Mouse (Mus musculus) ES-Bruce4 (cell line): ENCODE measurements around the gene Hivep3. TPM values are rescaled to one million over a fixed set of nuclear protein-coding genes. Genes with fewer than 3 reads are reported as not detected.

Experiments
- H3K27ac ChIP-seq: 2 replicates; pipeline ENCODE4 v1.5.1; 2012; ENCODE audit warnings: low read length, inconsistent platforms; ENCODE audit not compliant: insufficient read depth
- H3K27me3 ChIP-seq: 2 replicates; pipeline ENCODE4 v1.6.1; 2012; ENCODE audit warnings: mild to moderate bottlenecking, low read length, inconsistent platforms; ENCODE audit not compliant: control insufficient read depth, poor library complexity, insufficient read depth, severe bottlenecking
- H3K36me3 ChIP-seq: 2 replicates; pipeline ENCODE4 v1.6.1; 2012; ENCODE audit warnings: inconsistent platforms, mild to moderate bottlenecking, low read length, moderate library complexity; ENCODE audit not compliant: control insufficient read depth, poor library complexity, insufficient read depth, severe bottlenecking
- H3K4me1 ChIP-seq: one replicate; pipeline ENCODE4 v1.8.1; 2011; ENCODE audit warnings: low read length; ENCODE audit not compliant: control insufficient read depth, insufficient read depth
- H3K4me3 ChIP-seq: 2 replicates; pipeline ENCODE4 v1.5.1; 2011; ENCODE audit warnings: low read depth, mild to moderate bottlenecking, low read length
- H3K9ac ChIP-seq: 2 replicates; pipeline ENCODE4 v1.6.1; 2012; ENCODE audit warnings: low read depth, mild to moderate bottlenecking, inconsistent platforms; ENCODE audit not compliant: poor library complexity, severe bottlenecking
- H3K9me3 ChIP-seq: replicated peaks from 2 replicates; pipeline ENCODE4 v1.6.1; 2012; ENCODE audit warnings: mild to moderate bottlenecking, low read length, inconsistent platforms; ENCODE audit not compliant: control insufficient read depth, poor library complexity, insufficient read depth, severe bottlenecking
- CTCF ChIP-seq: IDR thresholded peaks from one replicate; pipeline ENCODE4 v1.8.1; 2011; ENCODE audit warnings: low read depth, low read length
- EP300 ChIP-seq: IDR thresholded peaks from 2 replicates; pipeline ENCODE4 v1.6.1; 2011; ENCODE audit warnings: low read depth, low read length; ENCODE audit not compliant: insufficient read depth
- POLR2A ChIP-seq: IDR thresholded peaks from one replicate; pipeline ENCODE4 v1.8.1; 2011; ENCODE audit warnings: low read length; ENCODE audit not compliant: insufficient read depth
- polyA plus RNA-seq: library from polyadenylated mRNA; stranded (reverse); fragments of >200 nt; gene quantifications from 2 replicates; pipeline ENCODE4 v1.2.4, GENCODE M21; 2011; ENCODE audit warnings: low read depth; ENCODE audit not compliant: missing spikeins, insufficient read depth, insufficient read length

Gene Hivep3
- polyA plus RNA-seq, 1 experiment, result 0.79 TPM

GRCm38 (mm10) chr4:120049857-120050256 lies 316.3 kb downstream of the Hivep3 start:
- no peak overlapping the region for H3K27ac ChIP-seq
- no peak overlapping the region for H3K4me3 ChIP-seq
- H3K27me3 ChIP-seq, result no peaks in the 10 kb centered on the region
- TF ChIP-seq POLR2A, result no peak
- no peak for TF ChIP-seq EP300
- no peak for TF ChIP-seq CTCF
- no peaks in the 10 kb centered on the region for H3K36me3 ChIP-seq
- no peak overlapping the region for H3K9ac ChIP-seq
- H3K4me1 ChIP-seq, result no peaks in the 10 kb centered on the region
- H3K9me3 ChIP-seq, result no peaks in the 10 kb centered on the region

GRCm38 (mm10) chr4:120052481-120052880 lies 318.9 kb downstream of the Hivep3 start:
- Histone ChIP-seq H3K27me3 (no peaks in the 10 kb centered on the region), H3K4me1 (no peaks in the 10 kb centered on the region)

DNA sequence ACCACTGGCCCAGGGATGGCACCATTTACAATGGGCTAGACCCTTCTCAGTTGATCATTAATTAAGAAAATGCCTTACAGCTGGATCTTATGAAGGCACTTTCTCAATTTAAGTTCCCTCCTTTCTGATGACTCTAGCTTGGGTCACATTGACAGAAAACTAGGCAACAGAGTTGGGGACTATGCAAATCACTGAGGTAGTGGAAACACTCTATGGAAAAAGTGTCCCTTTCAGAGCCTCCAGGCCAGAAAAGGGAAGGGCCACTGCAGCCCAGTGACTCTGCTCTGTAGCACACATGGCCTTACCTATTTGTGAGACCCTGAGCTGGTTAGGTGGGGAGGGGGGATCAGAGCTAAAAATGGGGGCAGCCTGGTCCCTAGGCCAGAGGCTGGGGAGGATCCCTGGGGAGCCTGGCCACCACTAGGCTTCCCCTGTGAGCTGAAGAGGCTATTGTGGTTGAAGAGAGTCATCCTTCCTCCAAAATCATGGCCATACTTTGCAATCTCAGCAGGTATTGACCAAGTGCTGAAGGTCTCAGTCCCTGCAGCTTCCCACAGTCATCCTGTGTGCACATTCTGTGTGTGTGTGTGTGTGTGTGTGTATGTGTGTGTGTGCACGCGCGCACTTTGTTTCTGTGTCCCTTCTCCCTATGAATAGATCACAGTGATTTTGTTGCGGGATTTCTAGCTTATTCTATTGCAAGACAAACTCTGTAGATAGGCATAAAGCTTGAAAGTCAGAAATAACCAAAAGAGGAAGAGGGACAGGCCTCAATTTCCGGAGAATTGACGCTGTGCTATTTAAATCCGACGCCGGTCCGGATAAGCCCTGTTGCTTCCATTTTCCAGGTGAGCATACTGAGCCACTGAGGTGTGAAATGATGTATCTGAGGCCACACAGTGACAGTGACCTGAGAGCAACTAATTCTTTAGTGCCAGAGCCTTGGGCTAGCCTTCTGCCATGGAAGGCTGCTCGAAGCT lies 319.7 kb downstream of the Hivep3 start:
- Histone ChIP-seq H3K9me3 (no peaks in the 10 kb centered on the region), H3K4me3 (no peak overlapping the region), H3K27me3 (no peaks in the 10 kb centered on the region), H3K4me1 (no peaks in the 10 kb centered on the region), H3K27ac (no peak overlapping the region), H3K9ac (no peak overlapping the region), H3K36me3 (no peaks in the 10 kb centered on the region)
- TF ChIP-seq POLR2A, result no peak
- TF ChIP-seq EP300, result no peak
- TF ChIP-seq CTCF, result no peak

More at GRCm38 (mm10) chr4:120052481-120052880, 318.9 kb downstream of the Hivep3 start:
- Histone ChIP-seq H3K27ac (no peak overlapping the region), H3K4me3 (no peak overlapping the region), H3K9me3 (no peaks in the 10 kb centered on the region), H3K9ac (no peak overlapping the region), H3K36me3 (no peaks in the 10 kb centered on the region)
- TF ChIP-seq CTCF, result no peak
- no peak for TF ChIP-seq POLR2A
- TF ChIP-seq EP300, result no peak

- Histone ChIP-seq H3K9ac (no peak overlapping the region), H3K9me3 (no peaks in the 10 kb centered on the region), H3K4me1 (no peaks in the 10 kb centered on the region), H3K27ac (no peak overlapping the region), H3K36me3 (no peaks in the 10 kb centered on the region), H3K27me3 (no peaks in the 10 kb centered on the region), H3K4me3 (no peak overlapping the region)
- TF ChIP-seq CTCF (no peak), EP300 (no peak), POLR2A (no peak)
Measured at GRCm38 (mm10) chr4:120054145-120054544, 320.6 kb downstream of the Hivep3 start.

GRCm38 (mm10) chr4:120056451-120056850 lies 322.9 kb downstream of the Hivep3 start:
- no peak overlapping the region for H3K4me3 ChIP-seq
- no peaks in the 10 kb centered on the region for H3K4me1 ChIP-seq
- no peak overlapping the region for H3K27ac ChIP-seq
- TF ChIP-seq CTCF (no peak), POLR2A (no peak), EP300 (no peak)
- no peaks in the 10 kb centered on the region for H3K27me3 ChIP-seq
- H3K9me3 ChIP-seq, result no peaks in the 10 kb centered on the region
- H3K9ac ChIP-seq, result no peak overlapping the region
- no peaks in the 10 kb centered on the region for H3K36me3 ChIP-seq

GRCm38 (mm10) chr4:120057529-120057928 lies 323.9 kb downstream of the Hivep3 start:
- TF ChIP-seq EP300 (no peak), POLR2A (no peak), CTCF (no peak)
- no peaks in the 10 kb centered on the region for H3K36me3 ChIP-seq
- no peak overlapping the region for H3K4me3 ChIP-seq
- H3K9ac ChIP-seq, result no peak overlapping the region
- no peaks in the 10 kb centered on the region for H3K9me3 ChIP-seq
- no peak overlapping the region for H3K27ac ChIP-seq
- no peaks in the 10 kb centered on the region for H3K27me3 ChIP-seq
- H3K4me1 ChIP-seq, result no peaks in the 10 kb centered on the region
